Mouse (Mus musculus) testis, postnatal 10 days (tissue): ENCODE results near the gene Ppib.

Source experiments
- DNase-seq: peaks from one replicate; pipeline ENCODE4 v3.0.0; 2021; ENCODE audit warnings: low spot score

The Ppib gene

GRCm38 (mm10) chr9:66078072-66078471 lies 18.1 kb downstream of the Ppib start:
- DNase-seq, result no peak

- DNase-seq, result no peak
Measured at GRCm38 (mm10) chr9:66078493-66078892, 18.5 kb downstream of the Ppib start.

DNA sequence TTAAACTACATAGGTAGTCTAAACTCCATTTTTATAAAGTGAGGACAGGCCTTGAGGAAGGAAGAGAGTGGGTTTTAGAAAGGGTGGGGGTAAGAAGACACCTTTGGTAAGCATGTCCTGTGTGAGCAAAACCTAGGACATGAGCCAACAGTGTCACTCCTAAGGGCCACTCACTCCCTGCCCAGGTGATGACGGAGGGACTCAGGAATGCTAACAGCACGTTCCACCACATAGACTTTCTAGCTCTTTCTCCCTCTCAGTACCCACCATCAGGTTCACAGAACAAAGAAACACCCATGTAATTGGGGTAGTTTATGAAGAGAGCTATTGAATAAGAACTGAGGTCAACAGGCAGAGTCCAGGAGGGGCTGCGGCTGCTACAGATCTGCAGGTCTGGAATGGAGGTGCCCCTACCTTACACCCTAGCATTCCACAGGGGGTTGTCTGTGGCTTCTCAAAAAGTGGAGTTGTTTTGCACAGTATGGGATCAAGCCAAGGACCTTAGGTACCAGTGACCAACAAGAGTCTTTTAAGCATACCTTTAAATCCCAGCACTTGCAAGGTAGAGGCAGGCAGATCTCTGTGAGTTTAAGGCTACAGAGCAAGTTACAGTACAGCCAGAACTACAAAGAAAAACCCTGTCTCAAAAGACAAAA lies 20.9 kb downstream of the Ppib start:
- DNase-seq, result no peak

GRCm38 (mm10) chr9:66081999-66082398 lies 22.0 kb downstream of the Ppib start:
- no peak for DNase-seq

GRCm38 (mm10) chr9:66084171-66084570 lies 24.1 kb downstream of the Ppib start:
- DNase-seq, result no peak

DNA sequence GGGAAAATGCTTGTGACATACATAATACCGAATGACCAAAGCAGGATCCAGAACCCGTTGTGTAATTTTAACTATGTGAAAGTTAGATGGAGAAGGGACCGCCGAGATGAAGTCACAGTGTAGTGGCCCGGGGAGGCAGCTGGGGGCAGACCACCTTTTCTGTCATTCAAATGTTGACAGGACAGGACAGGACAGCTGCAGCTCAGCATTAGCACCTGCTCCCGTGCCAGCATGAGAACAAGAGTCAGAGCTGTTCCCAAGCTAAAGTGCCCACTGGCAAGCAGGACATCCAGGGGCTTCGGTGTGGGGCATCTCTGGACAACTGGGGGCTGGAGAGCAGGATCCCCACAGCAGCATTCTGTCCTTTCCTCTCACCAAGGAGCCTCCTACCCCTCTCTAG lies 27.0 kb downstream of the Ppib start:
- DNase-seq, result no peak

DNA sequence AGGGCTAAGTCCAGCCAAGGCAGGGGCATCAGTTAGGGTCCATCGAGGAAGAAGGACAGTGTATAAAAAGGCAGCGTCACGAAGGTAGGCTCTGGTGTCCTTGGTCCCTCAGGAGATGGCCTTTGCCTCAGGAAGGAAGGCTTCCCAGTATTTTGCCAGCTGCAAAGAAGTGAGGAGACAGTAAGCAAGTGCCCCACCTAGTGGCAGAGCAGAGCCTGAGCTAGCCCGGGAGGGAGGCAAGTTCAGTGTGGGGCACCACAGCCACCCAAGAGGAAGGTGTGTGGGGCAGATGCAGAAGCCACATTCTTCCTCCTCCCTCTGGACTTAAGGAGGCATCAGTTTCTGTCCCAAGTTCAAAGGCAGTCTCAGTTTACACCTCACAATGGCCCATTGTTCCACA lies 28.4 kb downstream of the Ppib start:
- DNase-seq, result peak; percentile 75

- no peak for DNase-seq
Measured at GRCm38 (mm10) chr9:66090593-66091244, 30.7 kb downstream of the Ppib start.

DNA sequence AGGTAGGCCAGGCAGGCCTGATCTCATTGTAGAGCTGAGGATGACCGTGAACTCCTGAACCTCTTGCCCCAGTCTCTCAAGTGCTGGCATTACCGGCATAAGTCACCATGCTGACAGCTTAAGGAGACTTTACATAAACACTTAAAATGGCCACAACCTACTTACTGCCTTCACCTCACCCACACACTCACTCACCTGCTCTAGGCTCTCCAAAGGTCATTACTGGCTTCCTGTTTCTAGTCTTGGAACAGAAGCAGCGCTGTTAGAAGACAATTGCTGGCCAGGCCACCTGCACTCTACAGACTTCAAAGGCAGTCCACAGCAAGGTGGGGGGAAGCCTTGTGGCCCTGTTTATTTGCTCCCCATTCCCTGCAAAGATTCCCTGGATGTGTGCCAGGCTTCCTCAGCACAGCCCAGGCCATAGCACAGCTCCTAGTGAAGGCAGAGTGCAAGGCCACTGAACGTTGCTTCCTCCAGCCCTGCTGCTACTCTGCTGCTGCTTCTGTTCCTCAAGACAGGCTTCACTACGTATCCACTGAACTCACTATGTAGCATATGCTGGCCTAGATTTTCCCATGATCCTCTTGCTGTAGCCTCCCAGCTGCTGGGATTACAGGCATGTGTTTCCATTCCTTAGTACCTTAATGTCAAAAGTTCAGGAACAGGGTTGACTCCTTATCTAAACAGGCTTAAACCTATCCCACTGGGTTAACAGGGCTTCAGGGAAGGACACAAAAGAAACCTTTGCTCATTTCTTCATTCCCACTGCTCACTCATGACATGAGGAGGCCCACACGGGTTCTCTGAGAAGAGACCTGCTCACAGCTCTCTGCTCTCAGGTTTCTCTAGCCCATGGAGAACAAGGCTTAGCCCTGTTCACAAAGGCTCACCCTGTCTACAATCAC lies 31.6 kb downstream of the Ppib start:
- DNase-seq, result no peak

DNA sequence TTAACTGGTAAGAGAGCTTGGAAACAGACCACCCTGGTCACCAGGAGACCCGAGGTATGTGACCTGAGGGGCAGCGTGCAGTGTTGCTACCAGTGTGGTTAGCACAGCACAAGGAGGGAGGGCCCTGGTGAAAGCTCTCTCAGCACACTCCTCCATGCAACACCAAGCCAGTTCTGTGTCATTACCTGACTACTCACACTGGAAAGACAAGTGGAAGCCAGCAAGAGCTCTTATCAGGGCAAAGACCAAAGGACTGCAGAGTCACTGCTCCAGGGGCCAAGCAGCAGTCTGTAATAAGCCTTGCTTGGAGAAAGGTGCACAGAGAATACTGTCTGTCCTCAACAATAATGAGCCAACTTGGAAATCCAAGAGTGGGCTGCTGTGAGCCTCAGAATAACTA lies 32.6 kb downstream of the Ppib start:
- DNase-seq, result no peak

GRCm38 (mm10) chr9:66101577-66101976 lies 41.6 kb downstream of the Ppib start:
- DNase-seq, result no peak

DNA sequence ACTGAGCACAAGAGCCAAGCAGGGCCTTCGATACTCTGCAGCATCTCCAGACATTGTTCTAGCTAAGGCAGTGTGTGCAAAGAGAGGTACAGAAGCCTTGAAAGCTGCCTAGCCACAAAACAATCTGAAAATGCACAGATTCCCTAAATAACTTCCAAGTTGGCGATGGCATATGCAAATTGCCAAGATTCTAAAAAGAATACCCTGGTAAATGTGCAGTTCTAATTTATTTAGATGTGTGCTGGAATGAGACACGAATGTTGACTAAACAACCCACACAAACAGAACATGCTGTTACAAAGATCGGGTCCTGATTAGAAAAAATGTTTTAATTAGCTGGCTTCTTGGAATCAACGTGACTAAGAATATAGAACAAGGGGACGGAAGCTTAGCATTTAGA lies 42.6 kb downstream of the Ppib start:
- DNase-seq, result no peak

- no peak for DNase-seq
Measured at GRCm38 (mm10) chr9:66104601-66105000, 44.6 kb downstream of the Ppib start.

- DNase-seq, result no peak
Measured at GRCm38 (mm10) chr9:66105168-66105567, 45.1 kb downstream of the Ppib start.

DNA sequence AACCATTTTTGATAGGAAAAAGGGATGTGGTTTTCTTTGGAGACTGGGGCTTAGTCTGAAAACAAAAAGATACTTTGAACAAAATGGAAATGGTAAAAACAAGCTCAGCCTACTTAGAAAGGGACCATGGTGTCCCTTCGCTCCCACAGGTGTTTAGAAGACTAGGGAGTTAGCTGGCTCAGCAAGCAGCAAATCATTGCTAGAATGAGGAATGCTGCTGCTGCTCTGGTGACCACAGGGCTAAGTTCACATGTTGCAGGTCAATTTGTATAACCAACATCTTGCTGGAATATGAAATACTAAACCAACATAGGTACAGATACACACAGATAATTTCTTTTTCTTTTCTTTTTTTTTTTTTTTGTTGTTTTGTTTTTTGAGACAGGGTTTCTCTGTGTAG lies 49.6 kb downstream of the Ppib start:
- DNase-seq, result no peak

- DNase-seq, result no peak
Measured at GRCm38 (mm10) chr9:66110126-66110525, 50.1 kb downstream of the Ppib start.

- DNase-seq, result no peak
Measured at GRCm38 (mm10) chr9:66110611-66111379, 50.8 kb downstream of the Ppib start.

GRCm38 (mm10) chr9:66114341-66114740 lies 54.3 kb downstream of the Ppib start:
- no peak for DNase-seq
